19 mouse cellular contexts compared by ENCODE assay signal in genomic region chr12:9227901-9228300, GRCm38 (mm10).
"Had no signal": no experiment of that assay in that cellular context is flagged by ENCODE, and none has a peak within 500 bp of the region (broad histone marks: within the 10 kb centered on the region; RNA-seq: fewer than 3 reads in every experiment).

No protein-coding gene starts in this region.

- H3K36me3 ChIP-seq: heart, embryonic 13.5 days; heart, embryonic 15.5 days; hindbrain, embryonic 13.5 days; hindbrain, embryonic 15.5 days; kidney, embryonic 15.5 days; limb, embryonic 13.5 days; limb, embryonic 15.5 days; liver, embryonic 12.5 days had no signal

- H3K27me3 ChIP-seq: heart, embryonic 13.5 days; heart, embryonic 15.5 days; hindbrain, embryonic 13.5 days; hindbrain, embryonic 15.5 days; kidney, embryonic 15.5 days; limb, embryonic 13.5 days; limb, embryonic 15.5 days; liver, embryonic 12.5 days had no signal

- H3K4me1 ChIP-seq: hindbrain, embryonic 13.5 days; hindbrain, embryonic 15.5 days; kidney, embryonic 15.5 days; liver, embryonic 12.5 days had no signal

- H3K9me3 ChIP-seq: heart, embryonic 13.5 days; heart, embryonic 15.5 days; hindbrain, embryonic 13.5 days; hindbrain, embryonic 15.5 days; kidney, embryonic 15.5 days; limb, embryonic 13.5 days; limb, embryonic 15.5 days; liver, embryonic 12.5 days had no signal

- H3K27ac ChIP-seq: heart, embryonic 13.5 days; heart, embryonic 15.5 days; hindbrain, embryonic 13.5 days; hindbrain, embryonic 15.5 days; hindbrain, postnatal 0 days; kidney, embryonic 15.5 days; kidney, postnatal 0 days; limb, embryonic 13.5 days; limb, embryonic 15.5 days; liver, embryonic 12.5 days; liver, embryonic 14.5 days had no signal

- H3K4me3 ChIP-seq: heart, embryonic 13.5 days; heart, embryonic 15.5 days; hindbrain, embryonic 13.5 days; hindbrain, embryonic 15.5 days; kidney, embryonic 15.5 days; limb, embryonic 13.5 days; limb, embryonic 15.5 days; liver, embryonic 12.5 days had no signal

- H3K9ac ChIP-seq: heart, embryonic 13.5 days; heart, embryonic 15.5 days; hindbrain, embryonic 13.5 days; hindbrain, embryonic 15.5 days; kidney, embryonic 15.5 days; limb, embryonic 13.5 days; limb, embryonic 15.5 days; liver, embryonic 12.5 days; liver, embryonic 14.5 days had no signal

- ATAC-seq: intestine, embryonic 16.5 days; liver, embryonic 12.5 days had no signal

- H3K4me2 ChIP-seq: heart, embryonic 11.5 days; heart, embryonic 13.5 days; heart, embryonic 15.5 days; hindbrain, embryonic 13.5 days; hindbrain, embryonic 15.5 days; kidney, embryonic 15.5 days; limb, embryonic 13.5 days; limb, embryonic 15.5 days; liver, embryonic 12.5 days had no signal

- DNase-seq: kidney, adult 11 months; kidney, adult 2 months; kidney, adult 9 months; kidney, postnatal 14 days; kidney, postnatal 36 days; left cerebral cortex, postnatal 4 days had no signal
